Comparison of ENCODE assay signal across 9 mouse cellular contexts in genomic region chr13:51258752-51259721, GRCm38 (mm10).
DNase-seq lines count a peak whose midpoint lies in the region; ATAC-seq and TF ChIP-seq lines count a peak whose summit lies in the region.
"Had no signal": no experiment of that assay in that cellular context is flagged by ENCODE, and none has a peak within 500 bp of the region (broad histone marks: within the 10 kb centered on the region; RNA-seq: fewer than 3 reads in every experiment).

No protein-coding gene starts in this region.

- peaks cover 13% of the 10 kb centered on the region for H3K4me1 ChIP-seq in midbrain, embryonic 10.5 days
- H3K4me1 ChIP-seq in midbrain, embryonic 16.5 days (ENCODE audit: control insufficient read depth, insufficient read depth, low read length), result peaks cover 5% of the 10 kb centered on the region; the same call in 1 of the 2 replicates
- H3K4me1 ChIP-seq in embryonic facial prominence, embryonic 15.5 days, result peaks cover 40% of the 10 kb centered on the region
- H3K4me1 ChIP-seq in limb, embryonic 13.5 days, result peaks cover 53% of the 10 kb centered on the region

- H3K36me3 ChIP-seq in midbrain, embryonic 10.5 days, result no peaks in the 10 kb centered on the region
- H3K36me3 ChIP-seq in midbrain, embryonic 16.5 days (ENCODE audit: control insufficient read depth, insufficient read depth, low read length), result no peaks in the 10 kb centered on the region
- no peaks in the 10 kb centered on the region for H3K36me3 ChIP-seq in embryonic facial prominence, embryonic 15.5 days
- no peaks in the 10 kb centered on the region for H3K36me3 ChIP-seq in limb, embryonic 13.5 days

- H3K27ac ChIP-seq in midbrain, embryonic 10.5 days (replicated peaks), result peak overlapping the region; percentile 28; the same call in 1 of the 2 replicates
- no peak overlapping the region for H3K27ac ChIP-seq in midbrain, embryonic 16.5 days (ENCODE audit: low read length)
- peak overlapping the region; percentile 63 for H3K27ac ChIP-seq in embryonic facial prominence, embryonic 15.5 days (replicated peaks)
- H3K27ac ChIP-seq in limb, embryonic 13.5 days, result peak overlapping the region; percentile 91
- H3K27ac ChIP-seq in left cerebral cortex, adult 2 months, result no peak overlapping the region

- no peak for ATAC-seq in midbrain, embryonic 16.5 days
- peak; percentile 82 for ATAC-seq in embryonic facial prominence, embryonic 15.5 days (ENCODE audit: insufficient number of reproducible peaks, low FRiP score, low TSS enrichment, low read depth)
- ATAC-seq in limb, embryonic 13.5 days (ENCODE audit: low FRiP score, low read depth), result peak; percentile 93

- intact Hi-C loops in left cerebral cortex, adult 2 months (cut with DNase I), result no loop called here

- H3K27me3 ChIP-seq in midbrain, embryonic 10.5 days (ENCODE audit: low read depth, poor library complexity, severe bottlenecking), result no peaks in the 10 kb centered on the region
- H3K27me3 ChIP-seq in midbrain, embryonic 16.5 days (ENCODE audit: control insufficient read depth, insufficient read depth, low read depth, low read length), result no peaks in the 10 kb centered on the region
- H3K27me3 ChIP-seq in embryonic facial prominence, embryonic 15.5 days, result no peaks in the 10 kb centered on the region
- H3K27me3 ChIP-seq in limb, embryonic 13.5 days, result no peaks in the 10 kb centered on the region

- H3K9ac ChIP-seq in midbrain, embryonic 16.5 days (ENCODE audit: low read depth, low read length), result no peak overlapping the region
- H3K9ac ChIP-seq in embryonic facial prominence, embryonic 15.5 days, result no peak overlapping the region
- no peak overlapping the region for H3K9ac ChIP-seq in limb, embryonic 13.5 days

- no peaks in the 10 kb centered on the region for H3K9me3 ChIP-seq in midbrain, embryonic 10.5 days (replicated peaks)
- no peaks in the 10 kb centered on the region for H3K9me3 ChIP-seq in midbrain, embryonic 16.5 days (replicated peaks; ENCODE audit: control insufficient read depth, low read length, poor library complexity, severe bottlenecking)
- H3K9me3 ChIP-seq in embryonic facial prominence, embryonic 15.5 days (replicated peaks), result no peaks in the 10 kb centered on the region
- no peaks in the 10 kb centered on the region for H3K9me3 ChIP-seq in limb, embryonic 13.5 days

- no peak overlapping the region for H3K4me2 ChIP-seq in midbrain, embryonic 16.5 days (ENCODE audit: low read length)
- no peak overlapping the region for H3K4me2 ChIP-seq in embryonic facial prominence, embryonic 15.5 days (replicated peaks)
- H3K4me2 ChIP-seq in limb, embryonic 13.5 days (replicated peaks), result peak overlapping the region; percentile 35

- WGBS in midbrain, embryonic 10.5 days, result 62% methylated on average over 13 of the region's 13 CpGs
- WGBS in midbrain, embryonic 16.5 days, result 44% methylated on average over 13 of the region's 13 CpGs
- 25% methylated on average over 13 of the region's 13 CpGs for WGBS in embryonic facial prominence, embryonic 15.5 days
- 14% methylated on average over 13 of the region's 13 CpGs for WGBS in limb, embryonic 13.5 days

- peak; percentile 28 for DNase-seq in midbrain, embryonic 10.5 days (ENCODE audit: low spot score)
- DNase-seq in telencephalon, adult 2 months (ENCODE audit: low read depth, low spot score), result peak; percentile 6
- DNase-seq in left cerebral cortex, adult 2 months (ENCODE audit: extremely low spot score in 1 of 2, low spot score in 2 of 2), result no peak
- DNase-seq in layer of hippocampus, adult 11-12 months (ENCODE audit: low spot score), result no peak
- DNase-seq in thymus, postnatal 10 days (ENCODE audit: low spot score in 2 of 2), result no peak
- DNase-seq: layer of hippocampus, adult 9-11 months had no signal

- no peak for TF ChIP-seq CTCF in left cerebral cortex, adult 2 months (IDR thresholded peaks at IDR 0.05)

- H3K4me3 ChIP-seq in midbrain, embryonic 10.5 days, result no peak overlapping the region
- no peak overlapping the region for H3K4me3 ChIP-seq in midbrain, embryonic 16.5 days (ENCODE audit: low read depth, low read length)
- no peak overlapping the region for H3K4me3 ChIP-seq in embryonic facial prominence, embryonic 15.5 days (replicated peaks)
- H3K4me3 ChIP-seq in limb, embryonic 13.5 days, result no peak overlapping the region
- H3K4me3 ChIP-seq in left cerebral cortex, adult 2 months, result no peak overlapping the region

Comparison
In these comparisons a context has a peak if more than half of its experiments do, and no peak if none do; other contexts are left out.
1. H3K27ac ChIP-seq: peak in midbrain, embryonic 10.5 days (single experiment), embryonic facial prominence, embryonic 15.5 days (single experiment) and limb, embryonic 13.5 days (single experiment); none in midbrain, embryonic 16.5 days (single experiment) and left cerebral cortex, adult 2 months (single experiment).
2. DNase-seq: peak in midbrain, embryonic 10.5 days (single experiment) and telencephalon, adult 2 months (single experiment); none in left cerebral cortex, adult 2 months (0 of 2), layer of hippocampus, adult 11-12 months (single experiment) and thymus, postnatal 10 days (0 of 2).